Mouse (Mus musculus): ENCODE measurements around the gene Tmem135. TPM values are rescaled to one million over a fixed set of nuclear protein-coding genes. Genes with fewer than 3 reads are reported as not detected.

Tmem135 gene
- total RNA-seq, 4 experiments from 2014 or later: 54.6 to 97.9 (median 82.9) TPM

DNA sequence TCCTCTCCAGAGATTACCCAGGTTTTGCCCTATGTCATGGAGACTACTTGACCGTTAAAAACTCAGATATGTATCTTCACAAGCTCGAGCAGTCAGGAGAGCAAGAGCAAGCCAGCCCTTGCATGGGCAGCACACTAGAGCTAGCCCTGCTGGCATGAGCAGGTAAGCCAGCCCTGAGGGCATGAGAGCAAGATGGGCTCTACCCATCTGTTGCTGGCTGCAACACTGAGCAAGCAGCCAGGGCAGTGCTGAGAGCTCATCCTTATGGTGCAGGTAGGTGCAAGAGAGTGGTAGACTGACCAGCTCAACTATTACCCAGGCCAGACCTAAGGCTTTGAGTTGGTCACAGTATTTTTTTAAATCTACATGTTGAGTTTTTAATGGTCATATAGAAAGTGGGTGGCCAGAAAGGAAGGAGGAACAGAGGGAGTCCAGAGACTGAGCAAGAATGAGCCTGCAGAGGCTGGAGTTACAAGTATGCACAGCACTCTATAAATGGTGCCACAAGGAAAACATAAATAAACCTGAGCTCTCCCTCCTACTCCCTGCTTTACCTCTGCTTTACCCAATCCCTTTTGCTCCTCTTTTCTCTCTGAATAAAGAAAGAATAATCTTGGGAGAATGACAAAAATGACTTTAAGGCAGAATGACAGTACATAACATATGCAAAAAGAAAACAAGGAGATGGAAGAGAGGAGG, 156.9 kb downstream of the Tmem135 start:
- DNase-seq: no peak

DNA sequence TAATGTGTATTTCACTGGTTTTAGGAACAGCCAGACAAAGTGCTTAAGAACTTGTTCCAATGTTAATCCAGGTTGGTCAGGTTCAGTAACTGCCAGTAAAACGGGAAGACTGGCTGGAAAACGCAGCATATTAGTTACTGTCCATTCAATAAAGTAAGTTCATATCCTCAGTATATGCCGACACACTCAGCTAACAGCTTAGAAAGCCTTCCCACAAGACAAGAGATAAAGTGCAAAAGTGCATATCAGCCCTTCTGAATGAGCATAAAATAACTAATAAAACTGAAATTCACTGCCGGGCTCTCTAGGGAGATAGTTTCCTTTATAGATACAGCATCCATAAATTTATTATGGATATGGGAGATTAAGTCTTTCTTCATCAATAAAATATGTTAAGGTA, 161.5 kb downstream of the Tmem135 start:
- DNase-seq: no peak

DNA sequence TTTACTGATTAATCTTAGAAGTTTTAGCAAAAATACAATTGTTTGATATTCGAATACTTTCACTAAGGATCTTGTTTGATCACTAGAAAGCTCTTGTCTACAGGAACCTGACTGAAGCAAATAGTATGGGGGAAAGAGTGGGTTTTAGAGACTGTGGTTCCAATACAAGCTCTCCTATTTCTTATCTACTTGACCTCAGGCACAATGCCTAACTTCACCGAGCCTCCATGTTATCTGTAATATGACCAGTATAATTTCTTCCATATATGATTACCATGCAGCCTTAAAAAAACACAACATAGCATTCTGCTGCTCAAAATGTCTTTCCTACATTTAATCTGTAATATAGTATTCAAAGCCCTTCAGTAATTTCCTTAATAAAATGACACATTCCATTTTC, 161.9 kb downstream of the Tmem135 start:
- DNase-seq: no peak

DNA sequence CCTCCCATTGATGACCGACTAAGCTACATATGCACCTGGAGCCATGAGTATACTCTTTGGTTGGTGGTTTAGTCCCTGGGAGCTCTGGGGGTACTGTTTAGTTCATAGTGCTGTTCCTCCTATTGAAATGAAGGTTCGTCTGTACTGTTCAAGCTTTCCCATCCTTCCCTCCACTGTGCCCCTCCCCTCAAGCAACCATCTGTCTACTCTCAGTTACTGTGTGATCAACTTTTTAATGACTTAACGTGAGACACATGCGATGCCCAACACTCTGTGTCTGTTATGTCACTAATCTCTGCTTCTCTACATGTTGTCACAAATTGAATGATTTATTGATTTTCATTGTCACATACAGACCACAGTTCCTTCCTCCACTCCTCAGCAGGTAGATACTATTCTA, 164.4 kb downstream of the Tmem135 start:
- DNase-seq: no peak

DNA sequence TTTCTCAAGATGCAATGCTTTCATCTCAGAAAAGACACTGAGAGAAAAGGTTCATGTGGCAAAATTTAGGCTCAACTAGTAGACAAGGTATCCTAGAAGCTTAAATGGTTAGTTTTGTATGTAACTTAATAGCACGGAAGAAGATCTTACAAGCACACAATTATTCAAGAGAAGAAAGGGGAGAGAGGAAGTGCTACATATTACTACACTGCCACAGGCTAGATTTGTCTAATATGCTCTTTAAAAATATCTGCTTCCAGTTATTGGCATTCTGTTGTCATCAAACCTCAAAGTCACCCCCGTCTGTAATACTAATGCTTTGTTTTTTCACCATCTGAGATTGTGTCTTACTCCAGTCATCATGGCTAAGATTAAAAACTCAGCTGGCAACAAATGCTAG, 167.4 kb downstream of the Tmem135 start:
- no peak for DNase-seq

DNA sequence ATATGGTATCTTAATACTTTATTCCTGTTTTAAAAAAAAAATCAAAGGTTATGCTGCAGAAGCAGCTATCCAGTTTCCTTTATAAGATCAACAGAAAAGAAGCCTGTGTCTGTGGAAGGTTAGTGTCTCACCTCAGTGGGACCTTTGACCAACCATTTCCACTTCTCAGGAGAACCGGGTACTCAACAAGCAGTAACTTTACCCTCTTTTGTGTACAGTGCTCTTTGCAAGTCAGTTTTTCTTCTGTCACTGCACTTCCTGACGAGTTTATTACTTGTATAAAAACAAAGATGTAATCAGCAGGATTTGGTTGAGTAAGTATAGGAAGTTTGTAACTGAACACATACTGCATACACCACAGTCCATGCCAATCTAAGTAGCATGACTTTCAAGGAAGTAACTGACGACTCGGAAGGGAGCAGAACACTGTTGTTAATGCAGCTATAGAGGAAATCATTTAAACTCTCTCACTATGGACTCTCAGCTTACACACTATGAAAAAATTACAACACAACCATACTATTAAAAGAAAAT, 168.0 kb downstream of the Tmem135 start:
- no peak for DNase-seq

DNA sequence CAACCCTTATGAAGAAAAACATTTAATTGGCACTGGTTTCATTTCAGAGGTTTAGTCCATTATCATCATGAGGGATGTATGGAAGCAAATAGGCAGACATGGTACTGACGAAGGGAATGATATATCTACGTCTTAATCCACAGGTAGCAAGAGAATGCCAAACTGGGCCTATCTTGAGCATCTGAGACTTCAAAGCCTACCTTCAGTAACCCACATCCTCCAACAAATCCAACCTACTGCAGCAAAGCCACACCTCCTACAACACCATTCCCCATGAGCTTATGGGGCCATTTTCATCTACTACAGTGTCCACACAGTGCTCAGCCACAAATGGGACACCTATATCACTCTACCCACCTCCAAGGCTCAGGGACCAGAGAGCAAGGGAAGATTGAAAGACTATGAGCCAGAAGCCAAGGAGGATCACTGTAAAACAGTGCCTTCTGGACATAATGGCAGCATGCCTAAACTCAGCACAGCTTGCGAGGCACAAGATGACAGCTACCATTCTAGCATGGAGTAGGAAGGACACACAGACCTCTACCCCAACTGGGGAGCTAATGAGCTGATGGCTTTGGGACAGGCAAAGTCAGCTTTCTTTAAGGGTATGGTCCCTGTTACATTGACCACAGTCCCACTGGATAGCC, 171.4 kb downstream of the Tmem135 start:
- no peak for DNase-seq

DNA sequence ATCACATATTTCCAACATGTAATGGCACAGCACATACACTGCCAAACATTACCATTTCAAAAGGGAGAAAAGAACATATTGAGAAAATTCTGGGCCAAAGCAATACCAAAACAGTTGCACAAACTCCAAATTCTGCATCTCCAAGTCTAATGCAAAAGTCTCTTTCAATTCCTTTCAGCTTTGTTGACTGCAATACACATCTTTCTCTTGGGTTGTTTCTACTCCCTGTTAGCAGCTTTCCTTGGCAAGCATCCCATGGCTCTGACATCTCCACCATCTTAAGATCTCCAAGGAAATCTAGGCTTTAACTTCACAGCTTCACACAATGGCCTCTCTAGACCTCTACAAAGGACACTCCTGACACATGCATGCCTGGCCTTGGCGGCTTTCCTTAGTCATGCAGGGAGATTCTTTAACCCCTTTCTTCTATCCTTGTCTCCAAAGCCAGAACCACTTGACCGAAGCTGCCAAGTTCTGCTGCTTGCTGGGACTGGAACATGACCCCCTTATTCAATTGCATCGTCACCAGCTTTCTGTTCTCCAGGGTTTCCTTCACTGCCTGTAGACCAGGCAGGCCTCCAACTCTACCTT, 172.7 kb downstream of the Tmem135 start:
- DNase-seq: no peak

DNA sequence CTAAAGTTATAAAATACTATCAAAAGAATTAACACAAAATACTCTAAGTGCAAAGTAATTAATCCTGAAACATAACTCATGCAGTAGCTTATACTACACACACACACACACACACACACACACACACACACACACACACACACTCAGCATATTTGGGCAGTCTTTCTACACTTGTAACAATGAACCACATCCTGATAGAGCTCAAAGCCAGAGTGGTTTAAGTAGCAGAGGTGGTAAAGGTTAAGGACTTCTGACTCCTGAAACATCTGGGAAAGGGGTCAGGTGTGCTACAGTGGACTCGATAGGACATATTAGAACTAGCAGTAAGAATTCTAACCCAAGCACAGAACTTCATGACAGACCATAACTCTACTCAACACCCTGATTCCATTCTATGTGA, 181.4 kb downstream of the Tmem135 start:
- DNase-seq: no peak

DNA sequence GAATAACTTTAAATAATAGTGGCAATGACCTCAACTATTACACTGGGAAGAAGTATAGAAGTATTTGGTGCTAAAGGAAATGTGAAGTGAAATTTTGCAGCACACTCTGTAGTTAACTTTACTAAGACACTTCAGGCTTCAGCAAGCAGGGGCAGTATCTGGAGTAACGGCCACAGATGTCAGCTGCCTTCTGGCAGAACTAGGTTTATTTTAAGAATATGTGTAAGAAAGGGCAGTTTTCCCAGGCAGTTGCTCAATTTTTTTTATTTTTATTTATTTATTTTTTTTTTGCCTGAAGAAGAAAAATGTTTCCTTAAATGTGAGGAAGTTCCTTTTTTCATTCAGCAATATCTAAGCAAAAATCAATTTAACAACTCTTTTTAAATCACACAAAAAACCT, 187.4 kb downstream of the Tmem135 start:
- DNase-seq: no peak

DNA sequence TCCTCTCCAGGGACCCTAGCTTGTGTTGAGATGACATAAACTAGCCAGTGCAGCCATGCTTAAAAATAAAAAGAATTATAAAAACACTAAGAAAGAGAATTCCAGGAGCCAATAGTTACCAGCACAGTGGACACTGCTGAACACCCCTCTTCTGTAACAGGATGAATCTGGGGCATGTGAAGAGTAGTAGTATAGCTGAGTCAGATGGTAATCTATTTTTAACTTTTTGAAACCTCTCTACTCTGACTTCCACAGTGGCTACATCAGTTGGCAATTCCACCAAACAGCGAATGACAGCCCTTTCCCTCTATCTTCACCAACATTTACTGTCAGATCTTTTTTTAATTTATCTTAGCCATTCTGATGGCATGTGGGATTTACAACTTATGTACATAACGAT, 187.9 kb downstream of the Tmem135 start:
- DNase-seq: no peak

DNA sequence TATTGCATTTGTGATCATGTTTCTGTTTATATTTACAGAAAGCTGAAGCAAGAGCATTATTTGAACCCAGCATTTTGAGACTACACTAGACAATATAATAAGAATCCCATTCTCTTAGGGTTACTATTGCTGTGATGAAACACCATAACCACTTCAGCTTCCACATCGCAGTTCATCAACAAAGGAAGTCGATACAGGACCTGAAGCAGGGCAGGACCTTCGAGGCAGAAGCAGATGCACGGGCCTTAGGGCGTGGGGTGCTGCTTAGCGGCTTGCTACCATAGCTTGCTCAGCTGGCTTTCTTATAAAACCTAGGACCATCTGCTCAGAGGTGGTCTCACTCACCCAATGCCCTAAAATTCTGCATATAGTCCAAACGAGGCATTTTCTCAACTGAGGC, 188.3 kb downstream of the Tmem135 start:
- no peak for DNase-seq

DNA sequence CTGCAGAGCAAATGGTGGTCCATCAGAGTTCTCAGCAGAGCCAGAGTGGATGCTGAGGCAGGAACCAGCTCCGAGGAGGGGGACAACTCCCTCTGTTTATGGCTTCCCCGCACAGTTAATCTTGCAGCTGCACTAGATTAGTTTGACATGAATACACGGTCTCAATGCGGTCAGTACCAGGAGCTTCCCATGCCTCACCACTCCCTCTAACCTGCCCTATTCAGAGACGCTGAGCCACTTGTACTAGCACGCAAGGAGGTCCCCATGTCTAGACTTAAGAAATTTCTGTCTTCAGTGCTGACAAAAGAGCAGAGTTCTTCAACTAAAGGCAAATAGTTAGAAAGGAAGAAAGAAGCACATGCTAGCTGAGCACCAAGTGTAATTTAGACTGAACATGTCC, 193.5 kb downstream of the Tmem135 start:
- no peak for DNase-seq

DNA sequence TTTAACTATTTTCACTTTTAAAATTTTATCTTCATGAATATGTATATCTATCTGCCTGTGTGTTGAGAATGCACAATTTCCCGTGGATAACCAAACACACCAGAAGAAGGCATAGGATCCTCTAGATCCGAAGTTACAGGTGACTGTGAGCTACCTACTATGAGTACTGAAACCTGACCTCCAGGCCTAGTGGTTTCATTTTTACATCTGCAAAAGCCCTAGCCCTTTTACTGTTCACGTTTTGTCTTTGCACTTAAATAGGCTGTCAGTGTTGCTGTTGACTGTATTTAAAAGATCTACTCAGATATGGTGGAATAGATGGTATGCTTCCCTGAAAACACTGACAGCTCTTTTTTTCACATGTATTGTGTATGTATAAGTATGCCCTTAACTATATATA, 197.9 kb downstream of the Tmem135 start:
- no peak for DNase-seq

DNA sequence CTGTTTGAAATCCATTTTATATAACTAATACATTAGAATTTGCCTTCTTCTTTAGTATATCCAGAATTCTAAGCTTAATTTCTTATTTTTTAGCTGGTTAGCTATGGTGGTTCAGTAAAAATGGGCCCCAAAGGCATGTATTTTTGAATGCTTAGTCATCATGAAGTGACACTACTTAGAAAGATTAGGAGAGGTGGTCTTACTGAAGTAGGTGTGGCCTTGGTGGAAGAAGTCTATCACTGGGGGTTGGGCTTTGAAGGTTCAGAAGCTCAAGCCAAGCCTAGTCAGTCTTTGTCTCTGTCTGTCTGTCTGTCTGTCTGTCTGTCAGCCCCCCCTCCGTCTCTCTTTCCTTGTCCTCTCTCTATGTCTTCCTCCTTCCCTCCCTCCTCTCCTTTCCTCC, 198.6 kb downstream of the Tmem135 start:
- no peak for DNase-seq

DNA sequence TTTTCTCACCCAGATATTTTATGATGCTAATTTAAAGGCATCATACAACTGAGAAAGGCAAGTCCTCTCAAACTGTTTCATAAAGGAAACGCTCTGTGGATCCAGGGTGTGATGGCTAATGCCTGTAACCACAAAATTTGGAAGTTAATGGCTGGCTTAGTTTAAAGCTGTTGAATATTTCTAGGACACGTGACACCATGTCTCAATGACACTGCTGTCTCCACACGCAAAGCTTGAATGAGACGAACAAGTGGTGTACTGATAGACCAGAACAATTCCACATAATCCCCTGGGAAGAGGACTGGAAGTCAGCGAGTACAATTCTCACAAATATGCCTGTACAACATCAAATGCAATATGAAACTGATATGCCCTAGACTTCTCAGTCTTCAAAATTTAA, 200.9 kb downstream of the Tmem135 start:
- DNase-seq: no peak

DNA sequence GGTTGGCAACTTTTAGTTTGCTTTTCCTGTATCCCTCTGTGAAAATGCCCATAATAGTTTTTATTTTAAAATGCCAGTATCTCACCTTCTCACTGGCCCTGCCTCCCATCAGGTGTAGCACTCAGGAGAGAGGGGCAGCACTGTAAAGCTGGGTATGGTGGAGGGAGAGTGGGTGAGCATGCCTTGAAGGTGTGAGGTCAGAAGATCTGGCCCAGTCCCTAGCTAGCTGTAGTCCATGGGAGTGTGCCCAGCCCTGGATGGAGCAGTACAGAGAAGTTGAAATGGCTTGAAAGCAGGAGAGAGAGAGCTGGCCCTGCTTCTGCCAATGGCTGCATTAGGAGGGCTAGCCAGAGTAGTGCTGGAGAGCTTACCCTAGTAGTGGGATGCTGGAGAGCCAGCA, 202.1 kb downstream of the Tmem135 start:
- no peak for DNase-seq

DNA sequence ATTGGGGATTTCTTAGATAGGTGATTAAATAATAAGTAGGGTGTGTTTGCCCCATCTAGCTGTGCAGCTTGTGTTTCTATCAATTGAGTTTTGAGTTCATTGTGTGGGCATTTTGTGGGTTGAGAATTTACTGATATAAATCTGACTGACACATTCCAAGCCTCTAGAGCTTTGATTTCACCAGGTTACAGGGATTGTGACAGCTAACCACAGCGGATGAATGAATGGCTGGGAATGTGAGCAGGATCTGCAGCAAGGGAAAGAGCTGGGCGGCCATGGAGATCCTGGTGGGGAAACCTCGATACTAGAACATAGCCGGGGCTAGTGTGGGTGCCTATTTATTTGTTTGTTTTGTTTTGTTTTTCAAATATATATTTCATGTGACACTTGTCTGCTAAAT, 205.5 kb downstream of the Tmem135 start:
- DNase-seq: no peak

DNA sequence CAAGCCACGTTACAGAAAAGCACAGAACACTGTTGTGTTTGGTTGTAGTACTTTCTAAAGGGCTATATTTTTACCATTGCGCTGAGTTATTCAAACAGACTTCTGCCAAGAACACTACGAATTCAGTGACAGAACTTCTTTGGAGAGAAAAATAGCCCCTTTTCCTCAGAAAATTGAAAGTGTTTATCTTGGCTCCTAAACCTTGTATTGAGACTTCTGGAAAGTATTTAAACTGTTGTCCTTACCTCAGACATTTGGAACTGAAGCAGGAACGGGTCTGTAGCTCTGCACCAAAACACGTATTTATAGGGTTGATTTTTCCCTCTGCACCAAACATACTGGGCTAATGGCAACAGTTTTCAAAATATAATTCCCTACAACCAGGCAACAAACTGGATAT, 210.6 kb downstream of the Tmem135 start:
- no peak for DNase-seq

DNA sequence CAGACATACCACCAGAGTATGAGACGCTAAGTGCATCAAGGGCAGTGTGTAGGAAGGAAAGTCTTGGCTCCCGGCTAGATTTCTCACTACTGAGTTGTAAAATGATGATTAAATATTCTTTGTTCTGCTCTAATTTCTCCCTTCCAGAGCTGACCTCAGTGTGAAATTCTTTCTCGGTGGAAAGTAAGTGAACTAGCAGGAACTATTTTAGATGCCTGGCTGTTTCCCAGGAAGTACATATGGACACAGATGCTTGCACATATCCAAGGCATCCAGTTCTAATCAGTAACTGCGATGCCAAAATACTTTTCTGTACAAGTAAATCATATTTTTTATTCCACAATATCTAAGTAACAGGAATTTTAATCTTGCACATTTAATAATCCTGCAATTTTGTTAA, 220.1 kb downstream of the Tmem135 start:
- no peak for DNase-seq

DNA sequence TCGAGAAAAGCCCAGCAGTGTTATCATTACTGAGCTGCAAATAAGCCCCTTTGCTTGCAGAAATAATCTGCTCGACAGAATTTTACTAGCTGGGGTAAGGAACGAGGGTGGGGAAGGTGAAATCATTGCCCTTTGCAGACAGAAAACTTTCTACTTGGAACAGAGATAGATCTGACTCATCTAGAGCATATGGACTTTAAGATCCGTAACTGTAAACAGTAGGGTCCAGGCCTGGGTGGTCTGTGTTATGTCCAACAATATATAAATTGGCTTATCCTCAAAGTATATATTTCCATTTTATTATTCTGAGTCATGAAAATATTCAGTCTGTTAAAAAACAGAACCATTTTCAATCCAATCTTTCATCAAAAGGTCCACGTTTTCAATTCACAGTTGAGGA, 221.1 kb downstream of the Tmem135 start:
- DNase-seq: no peak

DNA sequence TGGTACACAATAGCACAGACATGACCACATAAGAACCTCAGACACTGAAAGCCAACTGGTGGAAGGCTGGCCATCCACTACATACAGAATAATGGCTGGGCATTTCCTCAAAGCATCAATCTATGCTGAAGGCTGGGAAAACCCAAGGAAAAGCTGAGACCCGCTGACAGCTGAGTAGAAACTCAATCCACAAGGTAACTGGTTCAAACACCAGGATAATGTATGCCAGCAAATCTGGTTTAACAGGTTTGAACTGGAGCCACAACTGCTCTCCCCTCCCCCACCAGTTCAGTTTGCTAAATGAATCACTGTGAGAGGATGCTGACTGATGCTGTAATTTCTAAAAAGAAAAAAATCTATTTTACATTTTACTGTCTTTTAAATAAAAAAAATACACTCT, 222.7 kb downstream of the Tmem135 start:
- DNase-seq: no peak

DNA sequence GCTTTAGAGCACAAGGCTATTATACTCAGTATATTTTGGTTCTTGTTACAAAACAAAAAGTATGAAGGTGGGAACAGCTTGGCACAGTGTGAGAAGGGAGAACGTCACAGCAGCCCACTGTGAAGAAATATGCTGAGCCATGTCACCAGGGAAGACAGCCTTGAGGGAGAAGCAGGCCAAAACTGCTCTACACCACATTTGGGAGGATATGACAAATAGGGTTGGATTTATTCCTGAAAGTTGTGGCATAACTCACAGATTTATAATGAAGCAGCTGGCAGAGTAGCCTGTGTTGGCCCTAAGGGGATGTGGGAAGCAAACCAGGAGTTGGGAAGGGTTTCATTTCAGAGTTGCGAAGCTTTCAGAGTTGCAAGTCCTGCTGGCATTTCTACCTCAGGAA, 225.4 kb downstream of the Tmem135 start:
- DNase-seq: peak; percentile 34

DNA sequence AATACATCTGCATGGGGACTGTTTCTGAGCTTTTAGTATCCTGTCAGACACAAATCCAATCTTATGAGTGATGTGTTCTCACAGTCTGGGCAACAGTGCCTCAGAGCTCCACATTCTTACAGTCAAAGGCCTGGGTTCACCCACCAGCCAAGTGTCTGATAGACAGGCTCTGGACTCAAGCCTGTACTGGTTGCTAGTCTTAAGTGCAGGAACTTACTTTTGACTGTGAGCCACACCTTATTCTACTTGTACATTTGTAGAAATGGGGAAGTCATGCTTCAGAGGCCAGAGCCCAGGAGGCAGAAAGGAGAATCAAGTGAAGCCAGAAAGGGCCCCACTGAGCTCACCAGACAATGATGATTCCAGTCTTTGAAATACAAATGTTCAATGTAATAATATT, 226.1 kb downstream of the Tmem135 start:
- DNase-seq: no peak

Data from adrenal gland, adult 8-10 months (tissue).